In the genomic region with DNA sequence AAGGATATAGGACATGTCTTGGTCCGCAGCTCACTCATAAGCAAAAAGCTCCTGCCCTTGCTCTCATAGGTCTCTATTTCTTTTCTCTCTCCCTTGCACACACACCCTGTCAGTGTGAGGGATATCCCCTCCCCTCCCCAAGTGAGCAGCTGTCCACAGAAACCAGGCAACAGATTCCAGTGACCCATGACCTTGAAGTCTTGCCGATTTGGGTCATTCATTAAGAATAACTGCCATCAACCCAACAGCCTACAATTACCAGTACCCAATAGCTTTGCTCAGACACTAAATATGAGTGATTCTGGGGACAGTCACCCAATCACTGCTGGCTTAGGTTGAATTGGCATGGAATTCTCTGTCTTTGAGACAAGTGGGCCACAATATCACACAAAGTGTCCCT, we compare ENCODE assay signal across 20 mouse cellular contexts.
A peak's percentile ranks its signal among the peaks of the same experiment; 100 is the strongest.
DNase-seq lines count a peak whose midpoint lies in the region; ATAC-seq lines count a peak whose summit lies in the region.
"Had no signal": no experiment of that assay in that cellular context is flagged by ENCODE, and none has a peak within 500 bp of the region (broad histone marks: within the 10 kb centered on the region; RNA-seq: fewer than 3 reads in every experiment).

No protein-coding gene starts in this region.

- WGBS in forebrain, embryonic 16.5 days: 74% methylated on average over 2 of the region's 2 CpGs
- WGBS in forebrain, embryonic 13.5 days: 58% methylated on average over 2 of the region's 2 CpGs
- 51% methylated on average over 2 of the region's 2 CpGs for WGBS in embryonic facial prominence, embryonic 14.5 days

- ATAC-seq in forebrain, embryonic 16.5 days: no peak
- ATAC-seq in forebrain, embryonic 13.5 days: no peak
- ATAC-seq in embryonic facial prominence, embryonic 14.5 days (ENCODE audit: low read depth): no peak
- ATAC-seq in megakaryocyte, adult 5-6 weeks (ENCODE audit: poor library complexity, severe bottlenecking): no peak
- ATAC-seq: liver, postnatal 0 days had no signal

- H3K27me3 ChIP-seq in forebrain, embryonic 16.5 days (replicated peaks; ENCODE audit: control insufficient read depth, insufficient read depth, low read length): no peaks in the 10 kb centered on the region
- no peaks in the 10 kb centered on the region for H3K27me3 ChIP-seq in forebrain, embryonic 13.5 days
- H3K27me3 ChIP-seq in embryonic facial prominence, embryonic 14.5 days (replicated peaks; ENCODE audit: control insufficient read depth, insufficient read depth, low read length): no peaks in the 10 kb centered on the region
- H3K27me3 ChIP-seq: CH12.LX; forebrain, embryonic 12.5 days; heart, embryonic 12.5 days; neural tube, embryonic 12.5 days had no signal

- H3K9ac ChIP-seq in forebrain, embryonic 16.5 days (replicated peaks; ENCODE audit: low read depth, low read length): no peak overlapping the region
- H3K9ac ChIP-seq in forebrain, embryonic 13.5 days: no peak overlapping the region
- H3K9ac ChIP-seq in embryonic facial prominence, embryonic 14.5 days (ENCODE audit: low read depth, low read length): no peak overlapping the region
- H3K9ac ChIP-seq: forebrain, embryonic 12.5 days; heart, embryonic 12.5 days; liver, postnatal 0 days; neural tube, embryonic 12.5 days had no signal

- H3K4me3 ChIP-seq in forebrain, embryonic 16.5 days (replicated peaks; ENCODE audit: low read length): no peak overlapping the region
- H3K4me3 ChIP-seq in forebrain, embryonic 13.5 days: no peak overlapping the region
- no peak overlapping the region for H3K4me3 ChIP-seq in embryonic facial prominence, embryonic 14.5 days (ENCODE audit: low read depth, low read length)
- H3K4me3 ChIP-seq: left cerebral cortex, adult 2 months; neural tube, embryonic 12.5 days had no signal

- DNase-seq in lung, postnatal 36 days: peak; percentile 9
- no peak for DNase-seq in lung, postnatal 14 days
- DNase-seq in embryonic facial prominence, embryonic 14.5 days (ENCODE audit: low spot score): peak; percentile 23
- no peak for DNase-seq in spleen, postnatal 4 days (ENCODE audit: low spot score in 2 of 2)
- DNase-seq: heart, postnatal 14 days; kidney, adult 11 months; kidney, postnatal 25 days; liver, postnatal 0 days; lung, postnatal 10 days; right cerebral cortex, postnatal 25 days; thymus, adult 2 months had no signal

- H3K27ac ChIP-seq in forebrain, embryonic 16.5 days (ENCODE audit: low read length): peak overlapping the region; percentile 92
- H3K27ac ChIP-seq in forebrain, embryonic 13.5 days: no peak overlapping the region; the same call in 1 of the 2 replicates
- H3K27ac ChIP-seq in embryonic facial prominence, embryonic 14.5 days (replicated peaks; ENCODE audit: low read depth, low read length): no peak overlapping the region
- H3K27ac ChIP-seq: left cerebral cortex, adult 2 months; neural tube, embryonic 12.5 days had no signal

- H3K36me3 ChIP-seq in forebrain, embryonic 16.5 days (ENCODE audit: control insufficient read depth, insufficient read depth): no peaks in the 10 kb centered on the region
- H3K36me3 ChIP-seq in forebrain, embryonic 13.5 days (ENCODE audit: poor library complexity, severe bottlenecking): no peaks in the 10 kb centered on the region
- no peaks in the 10 kb centered on the region for H3K36me3 ChIP-seq in embryonic facial prominence, embryonic 14.5 days (ENCODE audit: control insufficient read depth, insufficient read depth, low read length)
- H3K36me3 ChIP-seq: forebrain, embryonic 12.5 days; heart, embryonic 12.5 days; limb, embryonic 10.5 days; neural tube, embryonic 12.5 days had no signal

- no peaks in the 10 kb centered on the region for H3K9me3 ChIP-seq in forebrain, embryonic 16.5 days (ENCODE audit: control insufficient read depth, low read length)
- H3K9me3 ChIP-seq in forebrain, embryonic 13.5 days (replicated peaks): no peaks in the 10 kb centered on the region
- H3K9me3 ChIP-seq in embryonic facial prominence, embryonic 14.5 days (ENCODE audit: control insufficient read depth, low read length): no peaks in the 10 kb centered on the region
- H3K9me3 ChIP-seq: forebrain, embryonic 12.5 days; heart, embryonic 12.5 days; limb, embryonic 10.5 days; neural tube, embryonic 12.5 days had no signal

- no peak overlapping the region for H3K4me2 ChIP-seq in forebrain, embryonic 16.5 days (ENCODE audit: low read length)
- no peak overlapping the region for H3K4me2 ChIP-seq in forebrain, embryonic 13.5 days
- no peak overlapping the region for H3K4me2 ChIP-seq in embryonic facial prominence, embryonic 14.5 days (ENCODE audit: low read depth, low read length)

- H3K4me1 ChIP-seq in forebrain, embryonic 16.5 days (replicated peaks; ENCODE audit: control insufficient read depth, insufficient read depth, low read length): peaks cover 37% of the 10 kb centered on the region
- peaks cover 37% of the 10 kb centered on the region for H3K4me1 ChIP-seq in forebrain, embryonic 13.5 days
- H3K4me1 ChIP-seq in embryonic facial prominence, embryonic 14.5 days (ENCODE audit: control insufficient read depth, insufficient read depth, low read length): peaks cover 22% of the 10 kb centered on the region

Comparison
In these comparisons a context has a peak if more than half of its experiments do, and no peak if none do; other contexts are left out.
1. DNase-seq: peak in lung, postnatal 36 days (single experiment) and embryonic facial prominence, embryonic 14.5 days (single experiment); none in lung, postnatal 14 days (single experiment) and spleen, postnatal 4 days (0 of 2).